Mouse (Mus musculus): ENCODE measurements around the gene Pth1r. TPM values are rescaled to one million over a fixed set of nuclear protein-coding genes. Genes with fewer than 3 reads are reported as not detected.
A peak's percentile ranks its signal among the peaks of the same experiment; 100 is the strongest.

The Pth1r gene
- total and polyA plus RNA-seq, 2 experiments from 2014 or later: 7.8 to 11.4 TPM

- TF ChIP-seq CTCF (IDR thresholded peaks at IDR 0.05; ENCODE audit: low read depth): no peak
- 0 out of 2 replicates have a peak overlapping the region, but pooled peaks have one; percentile 21 for H3K27ac ChIP-seq (ENCODE audit: low read depth, low read length)
Measured at GRCm38 (mm10) chr9:110742295-110742950, 4.5 kb downstream of the Pth1r start.

GRCm38 (mm10) chr9:110741711-110742294 is 5.1 kb downstream of the Pth1r start, which contains the start of gene Myl3:
Gene Myl3, plus strand, starts transcription at chr9:110741861.
- TF ChIP-seq CTCF (IDR thresholded peaks at IDR 0.05; ENCODE audit: low read depth): no peak
- Histone ChIP-seq H3K9ac (peak within 1 kb of the TSS; percentile 56), H3K27ac (ENCODE audit: low read depth, low read length) (no peak within 1 kb of the TSS), H3K27me3 (ENCODE audit: insufficient read depth, low read length) (peaks cover 39% of the 10 kb centered on the region), H3K4me2 (ENCODE audit: low read depth) (peak within 1 kb of the TSS; percentile 98), H3K4me3 (ENCODE audit: low read depth, low read length) (peak within 1 kb of the TSS; percentile 58), H3K36me3 (ENCODE audit: insufficient read depth) (no peaks in the 10 kb centered on the region), H3K9me3 (ENCODE audit: low read length) (no peaks in the 10 kb centered on the region), H3K4me1 (ENCODE audit: insufficient read depth) (0 out of 2 replicates have a peak, but pooled peaks cover 8% of the 10 kb centered on the region)
- no peak for DNase-seq
- WGBS: 4% methylated on average over 17 of the region's 17 CpGs
- ATAC-seq: peak; percentile 65

More at GRCm38 (mm10) chr9:110742295-110742950, 4.5 kb downstream of the Pth1r start:
- Histone ChIP-seq H3K9me3 (ENCODE audit: low read length) (no peaks in the 10 kb centered on the region), H3K9ac (peak overlapping the region; percentile 56), H3K36me3 (ENCODE audit: insufficient read depth) (no peaks in the 10 kb centered on the region), H3K27me3 (ENCODE audit: insufficient read depth, low read length) (peaks cover 39% of the 10 kb centered on the region), H3K4me2 (ENCODE audit: low read depth) (peak overlapping the region; percentile 98), H3K4me1 (ENCODE audit: insufficient read depth) (0 out of 2 replicates have a peak, but pooled peaks cover 8% of the 10 kb centered on the region), H3K4me3 (ENCODE audit: low read depth, low read length) (peak overlapping the region; percentile 58)
- DNase-seq: peak; percentile 18
- ATAC-seq: peak; percentile 74
- under 1% methylated on average over 36 of the region's 71 CpGs for WGBS

GRCm38 (mm10) chr9:110739961-110740360 is 7.0 kb downstream of the Pth1r start:
- H3K9me3 ChIP-seq (ENCODE audit: low read length): no peaks in the 10 kb centered on the region
- no peaks in the 10 kb centered on the region for H3K36me3 ChIP-seq (ENCODE audit: insufficient read depth)
- 0 out of 2 replicates have a peak, but pooled peaks cover 8% of the 10 kb centered on the region for H3K4me1 ChIP-seq (ENCODE audit: insufficient read depth)
- H3K27me3 ChIP-seq (ENCODE audit: insufficient read depth, low read length): peaks cover 39% of the 10 kb centered on the region
- no peak for TF ChIP-seq CTCF (IDR thresholded peaks at IDR 0.05; ENCODE audit: low read depth)
- DNase-seq (no peak), ATAC-seq (no peak)
- 89% methylated on average over 7 of the region's 7 CpGs for WGBS
- H3K4me3 ChIP-seq (ENCODE audit: low read depth, low read length): no peak overlapping the region
- H3K27ac ChIP-seq (ENCODE audit: low read depth, low read length): no peak overlapping the region
- no peak overlapping the region for H3K4me2 ChIP-seq (ENCODE audit: low read depth)
- no peak overlapping the region for H3K9ac ChIP-seq

- DNase-seq (no peak), ATAC-seq (no peak)
- Histone ChIP-seq H3K4me1 (ENCODE audit: insufficient read depth) (0 out of 2 replicates have a peak, but pooled peaks cover 8% of the 10 kb centered on the region), H3K9me3 (ENCODE audit: low read length) (no peaks in the 10 kb centered on the region), H3K4me2 (ENCODE audit: low read depth) (no peak overlapping the region), H3K4me3 (ENCODE audit: low read depth, low read length) (no peak overlapping the region), H3K9ac (no peak overlapping the region), H3K27ac (ENCODE audit: low read depth, low read length) (no peak overlapping the region), H3K36me3 (ENCODE audit: insufficient read depth) (no peaks in the 10 kb centered on the region), H3K27me3 (ENCODE audit: insufficient read depth, low read length) (peaks cover 32% of the 10 kb centered on the region)
- peak; percentile 42 for TF ChIP-seq CTCF (IDR thresholded peaks at IDR 0.05; ENCODE audit: low read depth)
- WGBS: 27% methylated on average over 1 of the region's 1 CpGs
Measured at GRCm38 (mm10) chr9:110738054-110738453, 8.9 kb downstream of the Pth1r start.

DNA sequence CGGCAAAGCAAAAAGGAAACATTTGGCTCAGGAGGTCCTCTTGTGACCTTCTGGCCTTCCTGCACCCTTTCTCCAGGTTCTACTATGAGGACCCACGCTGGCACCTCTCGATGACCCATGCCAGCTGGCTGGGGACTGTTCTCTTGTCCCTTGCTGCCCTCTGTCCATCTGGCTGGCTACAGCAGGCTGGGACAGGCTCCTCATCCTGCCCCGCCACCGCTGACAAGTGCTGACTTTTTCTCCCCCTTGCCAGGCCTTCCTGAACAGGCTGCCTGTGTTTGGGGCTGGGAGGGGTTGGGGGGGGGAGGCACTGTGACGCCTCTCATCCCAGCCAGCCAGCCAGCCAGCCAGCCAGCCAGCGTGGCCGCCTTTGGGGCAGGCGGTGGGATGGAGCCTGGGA is 10.6 kb downstream of the Pth1r start:
- H3K4me1 ChIP-seq (ENCODE audit: insufficient read depth): 0 out of 2 replicates have a peak, but pooled peaks cover 10% of the 10 kb centered on the region
- H3K27me3 ChIP-seq (ENCODE audit: insufficient read depth, low read length): peaks cover 24% of the 10 kb centered on the region
- DNase-seq (no peak), ATAC-seq (no peak)
- H3K9ac ChIP-seq: no peak overlapping the region
- TF ChIP-seq CTCF (IDR thresholded peaks at IDR 0.05; ENCODE audit: low read depth): no peak
- no peaks in the 10 kb centered on the region for H3K9me3 ChIP-seq (ENCODE audit: low read length)
- H3K4me2 ChIP-seq (ENCODE audit: low read depth): no peak overlapping the region
- WGBS: 42% methylated on average over 9 of the region's 9 CpGs
- no peaks in the 10 kb centered on the region for H3K36me3 ChIP-seq (ENCODE audit: insufficient read depth)
- no peak overlapping the region for H3K27ac ChIP-seq (ENCODE audit: low read depth, low read length)
- no peak overlapping the region for H3K4me3 ChIP-seq (ENCODE audit: low read depth, low read length)

- H3K9me3 ChIP-seq (ENCODE audit: low read length): no peaks in the 10 kb centered on the region
- no peak for TF ChIP-seq CTCF (IDR thresholded peaks at IDR 0.05; ENCODE audit: low read depth)
- no peak for DNase-seq
- H3K27ac ChIP-seq (ENCODE audit: low read depth, low read length): no peak overlapping the region
- WGBS: 73% methylated on average over 7 of the region's 7 CpGs
- 0 out of 2 replicates have a peak, but pooled peaks cover 4% of the 10 kb centered on the region for H3K4me1 ChIP-seq (ENCODE audit: insufficient read depth)
- no peak for ATAC-seq
- H3K4me3 ChIP-seq (ENCODE audit: low read depth, low read length): no peak overlapping the region
- no peak overlapping the region for H3K4me2 ChIP-seq (ENCODE audit: low read depth)
- H3K36me3 ChIP-seq (ENCODE audit: insufficient read depth): no peaks in the 10 kb centered on the region
- H3K27me3 ChIP-seq (ENCODE audit: insufficient read depth, low read length): peaks cover 9% of the 10 kb centered on the region; the same call in 1 of the 2 replicates
- no peak overlapping the region for H3K9ac ChIP-seq
Measured at GRCm38 (mm10) chr9:110734154-110734553, 12.8 kb downstream of the Pth1r start.

DNA sequence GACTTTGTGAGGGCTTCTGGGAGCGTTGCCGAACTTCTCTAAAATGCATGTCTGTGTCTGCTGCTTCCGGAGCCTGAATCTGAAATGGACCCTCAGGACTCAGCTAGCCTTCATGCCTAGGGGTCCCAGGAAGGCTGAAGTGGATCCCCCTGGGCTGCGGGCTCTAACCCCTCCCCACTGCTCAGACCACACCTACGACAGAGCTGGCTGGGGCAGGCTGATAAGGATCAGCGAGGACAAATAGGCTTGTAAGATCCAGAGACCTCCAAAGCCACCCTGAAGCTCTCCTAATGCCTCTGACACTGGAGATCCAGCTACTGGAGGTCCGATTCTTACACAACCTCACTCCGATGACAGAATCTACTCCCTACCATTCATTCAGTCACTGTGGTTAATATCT is 13.8 kb downstream of the Pth1r start:
- no peaks in the 10 kb centered on the region for H3K9me3 ChIP-seq (ENCODE audit: low read length)
- ATAC-seq (no peak), DNase-seq (no peak)
- peaks cover 17% of the 10 kb centered on the region; the same call in 1 of the 2 replicates for H3K27me3 ChIP-seq (ENCODE audit: insufficient read depth, low read length)
- no peak for TF ChIP-seq CTCF (IDR thresholded peaks at IDR 0.05; ENCODE audit: low read depth)
- H3K4me3 ChIP-seq (ENCODE audit: low read depth, low read length): peak overlapping the region; percentile 39
- H3K27ac ChIP-seq (ENCODE audit: low read depth, low read length): no peak overlapping the region
- 0 out of 2 replicates have a peak, but pooled peaks cover 4% of the 10 kb centered on the region for H3K4me1 ChIP-seq (ENCODE audit: insufficient read depth)
- H3K36me3 ChIP-seq (ENCODE audit: insufficient read depth): no peaks in the 10 kb centered on the region
- H3K4me2 ChIP-seq (ENCODE audit: low read depth): peak overlapping the region; percentile 72
- 11% methylated on average over 8 of the region's 8 CpGs for WGBS
- no peak overlapping the region for H3K9ac ChIP-seq

Data from forebrain, postnatal 0 days (tissue).